Mouse (Mus musculus) adipocyte (in vitro differentiated cells): ENCODE data around the gene Adipor2.

ENCODE experiments used
- DNase-seq: peaks from one replicate; pipeline ENCODE4 v3.0.0-alpha.2; 2016; ENCODE audit warnings: low spot score

The Adipor2 gene

DNA sequence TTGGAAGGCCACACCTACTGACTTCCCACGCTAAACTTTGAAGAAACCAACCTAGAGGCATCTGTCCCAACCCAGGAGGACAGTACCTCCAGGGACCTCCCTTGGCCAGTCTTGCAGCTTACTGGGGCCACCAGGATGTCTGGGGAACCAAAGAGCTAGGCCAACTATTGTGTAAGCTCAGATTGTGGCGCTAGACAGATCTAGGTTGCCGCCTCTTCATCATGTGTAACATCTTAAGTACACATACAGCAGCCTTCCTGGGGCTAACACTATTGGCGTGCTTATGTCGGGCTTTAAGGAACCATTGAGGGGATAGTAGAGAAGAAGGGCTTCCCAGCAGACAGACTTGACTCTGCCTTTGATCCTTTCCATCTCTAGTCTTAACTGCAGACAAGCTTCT, 69.7 kb downstream of the Adipor2 start:
- no peak for DNase-seq

DNA sequence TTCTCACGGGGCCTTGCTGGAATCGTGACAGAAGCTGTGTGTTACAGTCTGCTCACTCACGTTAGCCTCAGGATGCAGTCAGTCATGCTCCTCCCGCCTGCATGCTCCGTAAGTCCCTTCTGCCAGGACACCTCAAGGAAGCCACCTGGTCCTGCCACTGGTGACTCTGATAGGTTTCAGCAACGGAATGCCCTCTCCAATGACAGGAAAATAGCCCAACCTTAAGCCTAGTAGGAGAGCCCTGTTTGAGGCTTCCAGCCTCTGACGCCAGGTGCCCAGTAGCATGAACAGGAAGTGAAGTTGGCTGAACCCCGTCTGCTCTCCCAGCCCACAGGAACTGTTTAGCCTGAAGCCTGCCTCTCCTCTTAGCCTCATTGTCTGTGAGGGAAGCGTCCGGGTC, 71.2 kb downstream of the Adipor2 start:
- no peak for DNase-seq

DNA sequence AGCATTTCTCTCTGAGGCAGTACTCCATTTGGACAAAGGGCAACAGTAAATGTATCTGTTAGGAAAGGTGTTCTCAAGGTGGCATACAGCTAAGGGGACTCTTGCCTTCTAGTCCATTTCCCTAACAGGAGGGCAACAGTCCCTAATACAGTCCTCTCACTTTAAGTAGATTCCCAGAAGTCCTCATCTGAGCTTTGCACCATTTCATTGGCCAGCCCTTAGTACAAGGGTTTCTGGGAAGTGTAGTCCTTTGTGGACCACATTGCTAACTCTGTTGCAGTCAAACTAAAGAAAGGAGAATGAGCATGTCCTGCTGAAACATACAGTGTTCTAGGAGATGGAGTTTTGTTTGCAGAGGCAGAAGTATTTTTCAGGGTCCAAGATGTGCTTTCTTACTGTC, 76.1 kb downstream of the Adipor2 start:
- peak; percentile 65 for DNase-seq

DNA sequence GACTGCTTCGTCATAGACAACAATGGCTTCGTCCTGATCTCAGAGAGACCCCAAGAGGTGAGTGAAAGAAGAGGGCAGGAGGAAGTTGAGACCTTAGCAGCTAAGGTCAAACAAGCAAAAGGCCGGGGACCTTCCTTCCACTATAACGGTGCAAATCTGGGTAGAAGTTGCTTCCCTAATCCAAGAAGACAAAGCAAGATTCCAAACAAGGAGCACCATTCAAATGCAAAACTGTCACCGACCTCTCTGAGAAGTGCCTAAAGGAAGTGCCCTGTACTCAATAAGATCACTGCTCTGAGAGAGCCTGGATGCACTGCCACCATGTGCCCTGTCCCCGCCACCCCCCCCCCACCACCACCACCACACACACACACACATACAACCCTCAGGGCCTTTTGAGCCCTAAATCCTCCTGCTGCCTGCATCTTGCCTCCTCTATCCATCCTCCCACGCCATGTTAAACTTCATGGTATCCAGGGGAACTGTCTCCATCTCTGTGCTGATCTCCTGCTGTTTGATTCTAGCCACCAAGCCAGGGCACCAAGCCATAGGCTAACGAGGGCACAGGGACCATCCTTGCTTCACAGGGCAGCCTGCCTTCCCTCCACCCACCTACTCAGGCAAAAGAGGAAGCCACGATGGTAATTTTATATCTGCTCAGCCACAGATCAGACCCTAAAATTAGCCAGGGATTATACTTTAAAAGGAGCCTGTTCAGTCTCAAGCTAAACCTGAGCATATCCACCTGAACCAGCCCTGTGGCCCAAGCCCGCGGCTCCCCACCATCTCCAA, 79.2 kb downstream of the Adipor2 start:
- DNase-seq = no peak

DNA sequence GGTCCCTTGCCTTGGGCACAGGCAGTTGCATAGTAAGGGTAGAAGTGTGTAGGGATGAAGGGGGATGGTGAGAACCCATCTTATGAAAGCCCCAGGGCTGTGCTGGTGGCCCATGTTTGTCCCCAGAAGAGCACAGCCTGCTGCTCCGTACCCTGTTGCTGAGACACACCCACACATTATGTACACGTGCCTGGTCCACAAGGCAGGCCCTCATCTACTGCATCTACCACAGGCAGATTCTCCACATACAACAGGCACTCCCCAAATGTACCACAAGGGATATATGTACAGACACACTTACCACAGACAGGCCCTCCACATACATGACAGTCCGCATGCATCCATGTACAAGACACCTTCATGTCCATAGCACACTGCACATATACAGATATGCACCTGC, 80.2 kb downstream of the Adipor2 start:
- DNase-seq = no peak

DNA sequence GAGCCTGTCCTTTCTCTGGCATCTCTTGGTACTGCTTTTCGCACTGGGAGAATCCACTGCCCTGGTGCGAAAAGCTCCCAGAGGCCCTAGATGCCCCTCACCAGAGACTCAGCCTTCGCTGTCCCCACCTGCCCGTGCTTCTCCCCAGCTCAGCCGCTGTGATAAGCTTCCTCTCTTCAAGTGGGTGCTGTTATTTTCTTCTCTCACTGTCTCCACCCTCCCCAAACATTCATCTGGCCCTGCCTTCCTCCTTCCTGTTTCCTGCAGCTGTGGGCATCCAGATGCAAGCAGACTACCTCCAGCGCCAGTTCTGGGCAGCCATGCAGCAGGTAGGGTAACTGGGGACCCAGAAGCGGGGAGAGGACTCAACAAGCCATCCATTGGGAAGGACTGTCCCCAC, 81.4 kb downstream of the Adipor2 start:
- no peak for DNase-seq

DNA sequence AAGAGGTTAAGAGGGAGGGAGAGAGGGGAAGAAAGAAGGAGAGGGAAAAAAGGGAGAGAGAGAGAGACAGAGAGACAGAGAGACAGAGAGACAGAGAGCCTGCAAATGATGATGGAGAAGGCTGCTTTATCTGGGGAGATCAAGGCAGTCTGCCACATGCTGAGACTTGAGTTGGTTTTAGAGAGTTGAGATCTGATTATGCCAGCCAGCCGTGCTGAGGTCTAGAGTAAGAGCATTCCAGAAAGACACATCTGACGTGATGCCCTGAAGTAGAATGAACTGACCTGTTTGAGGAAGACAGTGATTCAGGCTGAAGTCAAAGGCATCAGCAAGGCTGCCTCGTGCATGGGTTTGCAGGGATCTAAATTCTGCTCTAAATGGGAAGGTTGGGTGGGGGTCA, 83.7 kb downstream of the Adipor2 start:
- DNase-seq = no peak

DNA sequence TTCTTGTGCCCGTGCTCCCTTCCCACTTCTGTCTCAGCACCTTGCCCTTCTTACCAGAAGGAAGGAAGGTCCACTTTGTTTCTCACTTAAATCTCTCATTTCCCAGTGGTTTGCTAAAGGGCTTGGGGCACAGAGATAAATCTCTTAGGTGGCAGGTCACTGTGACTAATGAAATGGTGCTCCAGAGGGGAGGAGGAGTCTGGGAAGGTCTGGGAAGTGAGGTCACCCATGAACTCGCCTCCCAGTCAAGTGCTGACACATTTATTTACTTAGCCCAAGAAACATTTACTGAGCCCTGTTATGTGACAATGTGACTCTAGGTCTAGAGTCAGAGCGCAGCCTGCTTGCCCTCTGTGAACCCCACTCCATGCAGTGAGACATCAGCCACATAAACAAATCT, 84.3 kb downstream of the Adipor2 start:
- peak; percentile 77 for DNase-seq

DNA sequence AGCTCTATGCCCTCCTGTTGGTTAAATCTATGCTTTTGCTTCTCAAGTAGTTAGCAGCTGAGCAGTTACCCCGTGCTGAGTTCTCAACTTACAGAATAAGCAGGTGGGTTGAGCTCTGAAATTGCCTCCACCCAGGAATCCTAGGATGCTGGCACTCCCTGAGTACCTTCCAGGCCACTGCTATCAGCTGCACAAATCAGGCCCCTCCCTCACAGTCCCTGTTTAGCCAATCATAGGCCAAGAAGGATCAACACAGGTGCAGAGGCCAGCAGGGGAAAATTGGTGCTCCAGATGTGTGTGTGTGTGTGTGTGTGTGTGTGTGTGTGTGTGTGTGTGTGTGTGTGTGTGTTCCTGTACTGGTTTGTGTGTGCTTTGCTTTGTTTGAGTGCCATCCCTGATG, 85.4 kb downstream of the Adipor2 start:
- DNase-seq = no peak

DNA sequence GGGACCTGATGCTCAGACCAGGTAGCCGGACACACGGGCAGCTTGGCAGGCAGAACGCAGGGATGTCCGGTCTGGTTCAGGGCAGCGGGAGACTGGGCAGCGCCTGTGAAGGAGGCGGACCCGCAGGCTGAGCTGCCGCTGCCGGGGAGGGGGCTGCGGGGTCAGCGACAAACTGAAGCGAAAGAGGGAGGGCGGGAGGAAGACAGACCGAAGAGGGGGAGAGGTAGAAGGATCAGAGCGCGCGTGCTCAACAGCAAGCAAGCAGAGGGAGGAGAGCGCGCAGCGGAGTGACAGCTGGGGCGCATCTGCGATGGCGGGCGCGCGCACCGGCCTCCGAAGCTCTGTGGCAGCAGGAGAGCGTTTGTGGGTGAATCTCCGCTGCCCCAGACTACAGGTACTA, 87.0 kb downstream of the Adipor2 start, which contains the start of gene Lrtm2:
TSS of gene Lrtm2 (minus strand) at position 261 of the 400 bp plus-strand sequence.
- no peak for DNase-seq

DNA sequence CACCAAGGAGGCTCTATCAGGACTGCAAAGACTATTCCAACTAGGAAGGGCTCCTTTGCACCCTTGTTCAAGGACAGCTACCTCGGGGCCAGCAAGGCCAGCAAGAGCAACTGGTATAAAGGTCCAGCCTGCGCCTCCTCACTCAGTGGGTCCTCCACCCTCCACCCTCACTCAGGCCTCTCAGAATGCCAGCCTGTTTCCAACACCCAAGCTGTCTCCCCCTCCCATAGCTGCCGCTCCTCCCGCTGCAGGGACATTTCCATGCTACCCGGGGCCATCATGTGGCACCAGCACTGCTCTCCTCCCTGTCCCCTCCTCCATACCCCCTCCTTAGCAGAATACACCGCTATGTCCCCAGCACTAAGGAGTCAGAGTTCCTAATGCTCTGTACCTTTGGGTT, 87.6 kb downstream of the Adipor2 start:
- no peak for DNase-seq

DNA sequence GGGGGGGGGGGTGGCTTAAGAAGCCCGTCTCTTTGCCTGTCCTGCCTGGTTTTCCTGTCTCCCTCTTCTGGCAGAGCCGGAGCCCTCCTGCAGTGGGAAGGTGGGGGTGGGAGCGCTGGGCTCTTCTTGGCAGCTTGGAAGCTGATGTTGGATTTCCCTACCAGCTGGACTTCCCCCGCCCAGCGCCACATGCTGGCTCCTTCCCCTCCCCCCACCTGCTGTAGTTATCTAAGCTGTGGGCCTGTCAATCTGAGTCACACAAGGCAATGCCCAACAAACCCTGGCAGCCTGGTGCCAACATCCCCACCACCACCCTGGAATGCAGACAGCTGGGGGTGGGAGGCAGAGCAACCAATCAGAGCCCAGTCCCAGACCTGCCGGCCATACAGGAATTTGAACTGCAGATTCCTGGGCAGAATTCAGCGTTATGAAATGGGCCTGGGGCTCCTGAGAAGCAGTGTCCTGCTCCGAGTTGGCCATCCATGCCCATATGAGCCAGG, 88.2 kb downstream of the Adipor2 start:
- no peak for DNase-seq

DNA sequence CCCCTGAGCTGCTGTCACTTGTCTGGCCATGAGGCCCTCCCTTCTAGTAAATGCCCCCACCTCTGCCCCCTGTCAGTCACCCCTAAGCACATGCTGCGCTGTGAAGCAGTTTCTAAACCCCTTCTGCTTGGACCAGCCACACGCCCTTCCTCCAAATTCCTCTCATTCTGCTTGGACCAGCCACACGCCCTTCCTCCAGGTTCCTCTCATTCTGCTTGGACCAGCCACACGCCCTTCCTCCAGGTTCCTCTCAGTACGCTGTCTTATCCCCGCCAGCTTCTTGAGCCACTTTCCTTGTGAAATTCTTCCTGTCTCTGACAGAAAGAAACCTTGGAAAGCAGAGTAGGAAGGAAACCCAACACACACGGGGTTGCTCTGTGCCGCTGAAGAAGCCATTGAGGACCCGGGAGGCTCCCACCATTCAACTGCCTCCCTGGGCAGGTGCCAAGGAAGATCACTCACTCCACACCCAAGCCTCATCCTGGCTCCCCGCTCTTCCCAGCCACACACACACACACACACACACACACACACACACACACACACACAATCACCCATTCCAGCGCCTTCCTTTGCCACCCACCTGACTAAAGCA, 88.9 kb downstream of the Adipor2 start:
- no peak for DNase-seq

DNA sequence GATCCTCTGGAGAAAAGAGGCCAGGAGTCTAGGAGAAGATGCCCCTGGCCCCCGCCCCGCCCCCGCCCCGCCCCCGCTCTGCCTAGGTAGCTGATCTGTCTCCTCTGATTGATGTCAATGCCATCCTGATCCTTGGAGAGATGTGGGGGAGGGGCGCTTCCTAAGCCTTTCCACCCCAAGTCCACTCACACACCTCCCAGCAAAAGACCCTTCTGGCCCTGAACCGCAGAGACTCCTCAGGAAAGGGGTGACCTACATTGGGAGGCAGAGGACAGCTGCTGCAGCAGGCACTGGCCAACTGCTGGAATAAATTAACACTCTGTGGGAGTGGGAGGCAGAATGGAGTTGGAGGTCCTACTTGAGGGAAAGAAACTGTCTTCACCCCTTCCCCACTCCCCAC, 91.0 kb downstream of the Adipor2 start:
- no peak for DNase-seq

DNA sequence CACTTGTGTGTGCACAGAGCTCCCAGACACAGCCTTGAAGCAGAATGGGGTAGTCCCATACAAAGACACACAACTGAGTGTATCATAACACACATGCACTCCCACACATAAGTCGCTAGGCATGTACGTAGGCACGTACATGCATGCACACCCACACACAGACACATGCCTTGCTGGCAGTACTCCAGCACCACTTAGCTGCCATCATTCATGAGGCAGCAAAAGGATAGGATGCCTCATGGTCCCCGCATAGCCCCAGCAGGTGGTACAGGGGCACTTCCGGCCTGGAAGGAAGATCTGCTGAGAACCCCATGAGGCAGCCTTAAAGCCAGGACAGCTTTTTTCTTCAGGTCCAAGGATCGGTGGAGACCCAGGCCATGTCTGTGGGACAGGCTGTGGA, 91.5 kb downstream of the Adipor2 start:
- DNase-seq = no peak

DNA sequence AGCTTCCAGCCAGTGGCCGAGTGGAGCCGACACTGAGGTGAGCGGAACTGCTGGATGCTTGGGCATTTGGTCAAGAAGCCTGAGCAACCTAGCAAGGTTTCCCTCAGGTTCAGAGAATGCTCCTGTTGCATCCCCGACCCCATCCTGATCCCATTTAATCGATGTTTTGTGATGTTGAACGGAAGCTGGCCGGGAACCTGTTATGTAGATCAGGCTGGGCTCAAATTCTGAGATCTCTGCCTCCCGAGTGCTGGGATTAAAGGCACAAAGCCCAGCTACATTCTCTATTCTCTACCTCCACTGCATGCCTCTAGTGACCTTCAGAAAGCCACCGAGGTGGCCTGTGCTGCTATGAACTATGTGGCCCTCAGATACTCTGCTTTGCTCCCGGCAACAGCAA, 92.7 kb downstream of the Adipor2 start:
- no peak for DNase-seq

DNA sequence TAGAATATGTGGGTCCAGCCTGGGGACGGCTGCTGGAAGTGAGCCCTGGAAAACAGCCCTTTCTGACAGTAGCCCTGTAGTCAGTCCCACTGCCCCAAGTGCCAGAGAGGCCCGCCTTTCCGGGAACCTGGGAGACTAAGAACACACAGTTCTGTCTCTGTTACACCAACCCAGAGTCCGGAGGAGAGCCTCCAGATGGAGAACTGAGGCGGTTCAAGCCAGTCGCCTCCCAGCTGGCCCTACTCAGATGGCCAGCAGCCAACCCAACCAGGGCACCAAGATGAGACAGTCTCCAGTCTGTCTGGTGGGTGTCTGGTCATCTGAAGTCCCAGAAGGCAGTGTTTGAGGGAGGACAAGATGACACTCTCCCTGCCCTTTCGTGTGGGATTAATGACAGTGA, 95.8 kb downstream of the Adipor2 start:
- DNase-seq = no peak

DNA sequence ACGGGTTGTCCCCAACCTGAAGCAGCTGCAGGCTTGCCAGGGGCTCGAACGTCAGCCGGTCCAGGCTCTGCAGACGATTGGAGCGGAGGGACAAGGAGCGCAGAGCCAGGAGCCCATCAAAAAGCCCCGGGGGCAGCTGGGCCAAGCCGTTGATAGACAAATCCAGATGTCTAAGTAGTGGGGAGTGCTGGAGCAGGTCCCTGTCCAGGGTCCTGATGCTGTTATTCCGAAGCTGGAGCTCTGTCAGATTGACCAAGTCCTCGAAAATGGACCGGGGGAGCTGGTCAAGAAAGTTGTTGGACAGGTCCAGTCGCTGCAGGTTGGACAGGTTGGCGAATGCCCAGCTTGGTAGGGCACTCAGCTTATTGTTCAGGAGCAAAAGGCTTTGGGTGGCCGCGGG, 97.0 kb downstream of the Adipor2 start:
- peak; percentile 54 for DNase-seq

DNA sequence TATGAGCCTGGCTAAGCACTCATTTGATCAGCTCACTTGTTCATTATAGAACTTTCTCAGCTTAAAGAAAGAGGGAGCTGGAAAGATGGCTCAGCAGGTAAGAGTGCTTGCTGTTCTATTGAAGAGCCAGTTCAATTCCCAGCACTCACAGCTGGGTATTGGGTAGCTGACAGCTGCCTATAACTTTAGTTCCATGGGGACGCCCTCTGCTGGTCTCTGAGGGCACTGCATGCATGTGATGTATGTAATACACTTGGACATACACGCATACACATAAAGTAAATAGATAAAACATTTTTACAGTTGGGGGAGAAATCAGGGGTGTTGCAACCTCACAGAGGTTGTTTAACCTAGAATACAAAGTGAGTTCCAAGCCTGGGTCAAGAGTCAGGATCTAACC, 98.1 kb downstream of the Adipor2 start:
- DNase-seq = no peak

DNA sequence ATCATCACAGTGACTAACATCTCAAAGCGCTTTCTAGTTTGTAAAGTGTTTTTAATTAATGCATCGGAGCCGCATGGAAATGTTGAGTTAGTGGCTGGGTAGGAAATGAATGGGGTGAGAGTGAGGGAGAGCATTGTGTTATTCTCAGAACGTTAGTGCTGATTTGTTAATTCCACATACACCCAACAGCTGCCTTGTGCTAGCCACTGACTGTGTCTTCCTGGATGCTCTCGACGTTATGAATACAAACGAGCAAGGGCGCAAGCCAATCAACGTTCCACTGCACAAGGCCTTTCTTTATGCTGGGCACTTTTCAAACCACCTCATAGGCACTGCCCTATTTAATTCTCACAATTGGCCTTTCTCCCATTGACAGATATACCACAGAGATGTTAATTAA, 98.8 kb downstream of the Adipor2 start:
- no peak for DNase-seq

DNA sequence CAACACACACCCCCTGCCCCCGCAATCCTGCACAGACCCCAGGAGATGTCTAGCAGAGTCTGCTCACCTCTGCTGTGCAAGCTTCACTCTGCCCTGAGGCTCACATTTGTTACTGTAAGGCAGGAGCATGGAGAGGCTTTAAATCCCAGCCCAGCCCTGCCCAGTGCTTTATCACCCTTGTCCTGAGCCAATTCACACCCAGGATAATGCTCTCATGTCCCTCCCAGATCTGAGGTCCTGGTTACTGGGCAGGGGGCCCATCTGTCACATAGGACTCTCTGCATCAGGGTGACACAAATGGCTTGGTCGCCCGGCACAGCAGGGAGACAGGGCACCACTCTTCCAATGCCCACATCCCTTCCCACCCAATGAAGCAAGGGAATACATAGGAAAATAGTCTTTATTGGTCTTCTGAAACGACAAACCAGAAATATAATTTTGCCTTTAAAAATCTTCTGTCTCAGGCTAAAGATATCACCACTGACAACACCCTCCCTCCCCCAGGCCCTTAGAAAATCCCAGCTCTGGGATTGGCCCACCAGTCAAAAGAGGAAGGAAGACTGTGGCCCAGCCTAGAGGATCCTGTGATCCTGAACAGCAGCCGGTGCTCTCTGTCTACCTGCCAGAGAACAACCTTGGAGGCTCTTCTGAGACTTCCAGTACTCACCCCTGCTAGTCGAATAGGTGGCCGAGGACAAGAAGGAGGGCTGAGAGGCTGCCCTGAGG, 102.6 kb downstream of the Adipor2 start:
- DNase-seq = no peak

DNA sequence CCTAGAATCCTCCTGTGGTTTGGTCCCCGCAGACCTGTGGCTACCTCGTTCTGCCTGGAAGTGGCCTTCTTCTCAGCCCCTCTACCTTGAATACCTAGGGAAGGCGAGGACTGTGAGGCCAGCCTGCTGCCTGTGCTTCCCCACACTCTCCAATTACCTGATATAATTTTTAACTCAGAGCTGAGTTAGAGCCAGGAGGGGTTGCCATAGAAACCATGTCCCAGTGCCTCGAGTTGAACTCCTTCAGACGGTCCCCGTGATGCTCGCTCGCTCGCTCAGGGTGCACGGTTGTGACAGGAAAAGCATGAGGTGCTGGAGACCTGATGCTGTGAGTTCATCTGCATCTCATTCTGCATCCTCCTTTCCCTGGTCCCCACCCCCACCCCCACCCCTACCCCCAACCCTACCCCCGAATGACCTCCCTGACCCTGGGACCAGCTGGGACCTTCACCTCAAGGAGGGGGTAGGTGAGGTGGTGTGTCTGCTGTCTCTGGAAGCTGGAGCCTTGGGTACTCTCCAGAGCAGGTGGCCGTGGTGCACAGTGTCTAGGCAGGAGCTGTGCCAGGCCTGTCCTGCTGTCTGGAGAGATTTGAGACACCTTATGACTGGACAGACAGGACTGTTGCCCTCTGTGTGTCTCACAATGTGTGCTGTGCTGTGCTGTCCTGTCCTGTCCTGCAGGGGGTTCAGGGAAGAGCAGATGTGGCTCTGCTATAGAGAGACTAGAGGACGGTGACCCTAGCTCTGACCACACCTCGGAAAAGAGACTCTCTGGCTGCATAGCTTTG, 103.7 kb downstream of the Adipor2 start:
- DNase-seq = no peak
